Mouse (Mus musculus): Measurements from ENCODE around the gene Lkaaear1.

- no peak for TF ChIP-seq POLR2A (IDR thresholded peaks at IDR 0.05; ENCODE audit: insufficient read depth, low read depth, low read length)
- no peak for TF ChIP-seq CTCF (IDR thresholded peaks at IDR 0.05)
- TF ChIP-seq EP300 (IDR thresholded peaks at IDR 0.05; ENCODE audit: insufficient read depth, low read depth, low read length), result no peak
Observed at GRCm38 (mm10) chr2:181691083-181691482, 7.2 kb downstream of the Lkaaear1 start.

Data from heart, adult 2 months (tissue).